Mouse (Mus musculus) brain, embryonic 18.5 days (tissue): ENCODE data around the gene Olfr1385.
"Not testable (repeated sequence)": the region's sequence is repeated elsewhere in the genome, so short reads cannot be mapped to it uniquely, and the experiment has no call there.

Experiments used
- DNase-seq: peaks from one replicate; pipeline ENCODE4 v3.0.0-alpha.2; 2012; ENCODE audit warnings: low read depth, low spot score

Gene Olfr1385

GRCm38 (mm10) chr11:49488770-49489169, at the start of gene Olfr1385:
Gene Olfr1385 (plus strand): TSS chr11:49489070.
- not testable (repeated sequence) for DNase-seq

GRCm38 (mm10) chr11:49455043-49455442, 33.8 kb upstream of the Olfr1385 start, which contains the start of gene Olfr1387:
Gene Olfr1387 (plus strand): TSS chr11:49455343.
- no peak for DNase-seq

GRCm38 (mm10) chr11:49464746-49465145, 24.1 kb upstream of the Olfr1385 start, which contains the start of gene Olfr1386:
Gene Olfr1386 (plus strand): TSS chr11:49465046.
- DNase-seq = not testable (repeated sequence)

- no peak for DNase-seq
Measured at GRCm38 (mm10) chr11:49485973-49486372, 2.9 kb upstream of the Olfr1385 start.

- DNase-seq = no peak
Measured at GRCm38 (mm10) chr11:49518086-49518485, 29.2 kb downstream of the Olfr1385 start.

GRCm38 (mm10) chr11:49519348-49519747, 30.5 kb downstream of the Olfr1385 start, which contains the start of gene Olfr1383:
Gene Olfr1383 (plus strand): TSS chr11:49519648.
- DNase-seq = no peak

- no peak for DNase-seq
Measured at GRCm38 (mm10) chr11:49527947-49528346, 39.1 kb downstream of the Olfr1385 start, which contains the start of gene Olfr1382. Gene Olfr1382 (plus strand): TSS chr11:49528247.

- DNase-seq = no peak
Measured at GRCm38 (mm10) chr11:49532761-49533160, 43.9 kb downstream of the Olfr1385 start.

- DNase-seq = not testable (repeated sequence)
Measured at GRCm38 (mm10) chr11:49536631-49537030, 47.8 kb downstream of the Olfr1385 start.

GRCm38 (mm10) chr11:49543149-49543548, 54.3 kb downstream of the Olfr1385 start, which contains the start of gene Olfr1381:
Gene Olfr1381 (plus strand): TSS chr11:49543449.
- DNase-seq = not testable (repeated sequence)
